Mouse (Mus musculus) MEL (cell line): ENCODE data around the gene Gprc5d.

Experiments
- CTCF ChIP-seq, 3 experiments: IDR thresholded peaks in 2 of 3; conservative IDR thresholded peaks in 1 of 3; 2 replicates each; pipeline ENCODE4 v1.5.1; 2011 to 2012; ENCODE audit warnings: low read length in 3 of 3, low read depth in 2 of 3, mild to moderate bottlenecking in 2 of 3, improper control_type of control experiment in 1 of 3, inconsistent platforms in 1 of 3, mixed read lengths in 1 of 3, moderate library complexity in 1 of 3; ENCODE audit not compliant: control insufficient read depth in 1 of 3, insufficient read depth in 1 of 3, poor library complexity in 1 of 3, severe bottlenecking in 1 of 3
- EP300 ChIP-seq, 2 experiments: IDR thresholded peaks; 2 replicates each; pipeline ENCODE4 v1.6.1; 2011; ENCODE audit warnings: improper control_type of control experiment in 2 of 2, low read length in 2 of 2, low read depth in 1 of 2, mild to moderate bottlenecking in 1 of 2
- JUND ChIP-seq: IDR thresholded peaks from 2 replicates; pipeline ENCODE4 v1.6.1; 2011; ENCODE audit warnings: low read depth, mild to moderate bottlenecking, improper control_type of control experiment, low read length
- MAFK ChIP-seq: IDR thresholded peaks from 2 replicates; pipeline ENCODE4 v1.6.1; 2011; ENCODE audit warnings: low read depth, mild to moderate bottlenecking, low read length, improper control_type of control experiment, borderline replicate concordance
- MAZ ChIP-seq: IDR thresholded peaks from 2 replicates; pipeline ENCODE4 v1.6.1; 2012; ENCODE audit warnings: low read depth, mild to moderate bottlenecking, inconsistent platforms, low read length, improper control_type of control experiment
- POLR2A ChIP-seq, 2 experiments: IDR thresholded peaks; 2 replicates each; pipeline ENCODE4 v1.6.1; 2011 to 2012; ENCODE audit warnings: low read length in 2 of 2, mild to moderate bottlenecking in 2 of 2, control low read depth in 1 of 2, improper control_type of control experiment in 1 of 2, low read depth in 1 of 2, moderate library complexity in 1 of 2; ENCODE audit not compliant: control insufficient read depth in 1 of 2, insufficient read depth in 1 of 2, poor library complexity in 1 of 2

DNA sequence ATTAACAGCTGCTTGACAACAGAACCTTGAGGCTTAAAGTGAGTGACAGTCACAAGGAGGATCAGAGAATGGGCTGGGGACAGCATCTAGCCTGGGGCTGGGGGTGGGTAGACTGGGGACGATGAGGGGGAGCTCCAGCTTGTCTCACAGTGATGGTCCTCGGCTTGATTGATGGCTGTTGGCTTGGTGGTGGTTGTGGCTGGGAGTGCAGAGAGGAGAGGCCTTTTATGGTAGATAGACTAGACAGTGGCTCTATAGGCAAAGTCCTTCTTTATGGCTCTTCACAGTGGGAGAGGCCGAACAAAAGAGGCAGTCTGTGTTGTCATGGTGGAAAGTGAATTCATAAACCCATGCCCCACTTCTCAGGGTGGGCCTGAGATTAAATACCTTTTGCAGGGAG, 41.9 kb downstream of the Gprc5d start:
- TF ChIP-seq CTCF (IDR thresholded peaks at IDR 0.05 in 2 of 3, conservative IDR thresholded peaks at IDR 0.05 in 1 of 3; ENCODE audit: control insufficient read depth in 1 of 3, insufficient read depth in 1 of 3, low read depth in 2 of 3, low read length in 3 of 3, poor library complexity in 1 of 3, severe bottlenecking in 1 of 3) (no peak), MAFK (no peak), JUND (no peak), EP300 (IDR thresholded peaks at IDR 0.05; ENCODE audit: low read depth in 1 of 2, low read length in 2 of 2) (no peak), MAZ (no peak), POLR2A (IDR thresholded peaks at IDR 0.05; ENCODE audit: control insufficient read depth in 1 of 2, insufficient read depth in 1 of 2, low read depth in 1 of 2, low read length in 2 of 2, poor library complexity in 1 of 2) (no peak)
